Mouse (Mus musculus): ENCODE measurements around the gene Gpr88.

The Gpr88 gene

GRCm38 (mm10) chr3:116253077-116253531 is at the start of gene Gpr88:
Gpr88 (minus strand) TSS chr3:116253503.
- no peak for DNase-seq (ENCODE audit: low read depth)

GRCm38 (mm10) chr3:116302581-116302980 is 49.3 kb upstream of the Gpr88 start:
- DNase-seq (ENCODE audit: low read depth), result no peak

GRCm38 (mm10) chr3:116301754-116302153 is 48.5 kb upstream of the Gpr88 start:
- no peak for DNase-seq (ENCODE audit: low read depth)

GRCm38 (mm10) chr3:116298727-116299126 is 45.4 kb upstream of the Gpr88 start:
- no peak for DNase-seq (ENCODE audit: low read depth)

- DNase-seq (ENCODE audit: low read depth), result no peak
These were observed 44.7 kb upstream of the Gpr88 start for GRCm38 (mm10) chr3:116298003-116298402.

GRCm38 (mm10) chr3:116297170-116297569 is 43.9 kb upstream of the Gpr88 start:
- DNase-seq (ENCODE audit: low read depth), result no peak

- DNase-seq (ENCODE audit: low read depth), result no peak
These were observed 36.9 kb upstream of the Gpr88 start for GRCm38 (mm10) chr3:116290041-116290815.

GRCm38 (mm10) chr3:116288833-116289232 is 35.5 kb upstream of the Gpr88 start:
- DNase-seq (ENCODE audit: low read depth), result no peak

GRCm38 (mm10) chr3:116284735-116285134 is 31.4 kb upstream of the Gpr88 start:
- no peak for DNase-seq (ENCODE audit: low read depth)

- no peak for DNase-seq (ENCODE audit: low read depth)
These were observed 30.7 kb upstream of the Gpr88 start for GRCm38 (mm10) chr3:116283996-116284395.

GRCm38 (mm10) chr3:116281663-116282062 is 28.4 kb upstream of the Gpr88 start:
- DNase-seq (ENCODE audit: low read depth), result no peak

- no peak for DNase-seq (ENCODE audit: low read depth)
These were observed 23.8 kb upstream of the Gpr88 start for GRCm38 (mm10) chr3:116277146-116277545.

GRCm38 (mm10) chr3:116271679-116272078 is 18.4 kb upstream of the Gpr88 start:
- DNase-seq (ENCODE audit: low read depth), result no peak

- DNase-seq (ENCODE audit: low read depth), result no peak
These were observed 13.8 kb upstream of the Gpr88 start for GRCm38 (mm10) chr3:116267036-116267654.

- no peak for DNase-seq (ENCODE audit: low read depth)
These were observed 13.1 kb upstream of the Gpr88 start for GRCm38 (mm10) chr3:116266360-116266759.

GRCm38 (mm10) chr3:116263977-116264376 is 10.7 kb upstream of the Gpr88 start:
- DNase-seq (ENCODE audit: low read depth), result no peak

GRCm38 (mm10) chr3:116263061-116263460 is 9.8 kb upstream of the Gpr88 start:
- no peak for DNase-seq (ENCODE audit: low read depth)

- DNase-seq (ENCODE audit: low read depth), result no peak
These were observed 2.8 kb upstream of the Gpr88 start for GRCm38 (mm10) chr3:116256104-116256503.

- DNase-seq (ENCODE audit: low read depth), result no peak
These were observed 855 bp downstream of the Gpr88 start for GRCm38 (mm10) chr3:116252255-116253040.

GRCm38 (mm10) chr3:116251481-116252254 is 1.6 kb downstream of the Gpr88 start:
- no peak for DNase-seq (ENCODE audit: low read depth)

GRCm38 (mm10) chr3:116249026-116249425 is 4.3 kb downstream of the Gpr88 start:
- no peak for DNase-seq (ENCODE audit: low read depth)

- DNase-seq (ENCODE audit: low read depth), result no peak
These were observed 8.8 kb downstream of the Gpr88 start for GRCm38 (mm10) chr3:116244476-116244875.
